Mouse (Mus musculus) brain, embryonic 14.5 days (tissue): ENCODE data around the gene Gm14440. TPM values are rescaled to one million over a fixed set of nuclear protein-coding genes. Genes with fewer than 3 reads are reported as not detected.
"Not testable (repeated sequence)": the region's sequence is repeated elsewhere in the genome, so short reads cannot be mapped to it uniquely, and the experiment has no call there.

Experiments used
- DNase-seq: peaks from one replicate; pipeline ENCODE4 v3.0.0-alpha.2; 2011; ENCODE audit warnings: low read depth
- polyA plus RNA-seq: library from polyadenylated mRNA; depleted of rRNA; stranded (reverse); fragments of >200 nt; gene quantifications from 2 replicates; pipeline ENCODE4 v1.2.3, GENCODE M21; 2012; rRNA removed

Gm14440 gene
- not detected in 2 replicates for polyA plus RNA-seq

GRCm38 (mm10) chr2:175274825-175275224 is at the start of gene Gm14440:
Gene Gm14440 (plus strand): TSS chr2:175275125.
- not testable (repeated sequence) for DNase-seq

Other genes starting within 250 kb of the Gm14440 start
- 0.34 TPM in 1 of 2 replicates, not detected in the other for gene Gm14393, start 207.3 kb upstream of the Gm14440 start, polyA plus RNA-seq
- gene Gm14399, start 133.1 kb upstream of the Gm14440 start, polyA plus RNA-seq, result 6.5 and 8.1 TPM in 2 replicates
- gene Gm14443, start 99.3 kb upstream of the Gm14440 start, polyA plus RNA-seq, result 1.2 and 1.9 TPM in 2 replicates
- 12.4 and 14.3 TPM in 2 replicates for gene Gm14391, start 68.2 kb upstream of the Gm14440 start, polyA plus RNA-seq
- gene Gm4631, start 63.1 kb downstream of the Gm14440 start, polyA plus RNA-seq, result 10.8 and 12.8 TPM in 2 replicates
- 2.5 and 3.5 TPM in 2 replicates for gene Zfp968, start 97.3 kb downstream of the Gm14440 start, polyA plus RNA-seq
- 8.7 and 9.4 TPM in 2 replicates for gene Gm4724, start 160.7 kb downstream of the Gm14440 start, polyA plus RNA-seq
- 3.1 and 3.7 TPM in 2 replicates for gene Zfp965, start 194.9 kb downstream of the Gm14440 start, polyA plus RNA-seq